Mouse (Mus musculus): ENCODE measurements around the gene 2410131K14Rik. TPM values are rescaled to one million over a fixed set of nuclear protein-coding genes. Genes with fewer than 3 reads are reported as not detected.

Gene 2410131K14Rik
- polyA plus RNA-seq, 1 experiment from 2014 or later, result 7.2 TPM

- 78% methylated on average over 7 of the region's 7 CpGs for WGBS
- peak overlapping the region; percentile 77 for H3K27ac ChIP-seq
- H3K9me3 ChIP-seq, result no peaks in the 10 kb centered on the region
- no peaks in the 10 kb centered on the region for H3K36me3 ChIP-seq
- H3K27me3 ChIP-seq (replicated peaks), result no peaks in the 10 kb centered on the region
- ATAC-seq, result no peak
- H3K4me2 ChIP-seq (replicated peaks), result peak overlapping the region; percentile 49; the same call in 1 of the 2 replicates
- peaks cover 26% of the 10 kb centered on the region for H3K4me1 ChIP-seq (replicated peaks)
- H3K9ac ChIP-seq, result no peak overlapping the region
- H3K4me3 ChIP-seq (replicated peaks), result no peak overlapping the region
Observed at GRCm38 (mm10) chr5:118294865-118295258, 49.8 kb downstream of the 2410131K14Rik start.

GRCm38 (mm10) chr5:118297338-118297746 is 52.3 kb downstream of the 2410131K14Rik start:
- Histone ChIP-seq H3K4me1 (replicated peaks) (peaks cover 26% of the 10 kb centered on the region), H3K9ac (no peak overlapping the region), H3K27me3 (replicated peaks) (no peaks in the 10 kb centered on the region), H3K27ac (peak overlapping the region; percentile 51; the same call in 1 of the 2 replicates), H3K4me3 (replicated peaks) (no peak overlapping the region), H3K36me3 (no peaks in the 10 kb centered on the region), H3K9me3 (no peaks in the 10 kb centered on the region), H3K4me2 (replicated peaks) (no peak overlapping the region)
- ATAC-seq, result peak; percentile 38
- WGBS, result 26% methylated on average over 12 of the region's 12 CpGs

- Histone ChIP-seq H3K9me3 (no peaks in the 10 kb centered on the region), H3K4me3 (replicated peaks) (no peak overlapping the region), H3K4me2 (replicated peaks) (no peak overlapping the region), H3K27me3 (replicated peaks) (no peaks in the 10 kb centered on the region), H3K4me1 (replicated peaks) (peaks cover 24% of the 10 kb centered on the region), H3K27ac (no peak overlapping the region), H3K36me3 (no peaks in the 10 kb centered on the region), H3K9ac (no peak overlapping the region)
- no peak for ATAC-seq
- WGBS, result 67% methylated on average over 11 of the region's 11 CpGs
Observed at GRCm38 (mm10) chr5:118299720-118300400, 54.8 kb downstream of the 2410131K14Rik start.

DNA sequence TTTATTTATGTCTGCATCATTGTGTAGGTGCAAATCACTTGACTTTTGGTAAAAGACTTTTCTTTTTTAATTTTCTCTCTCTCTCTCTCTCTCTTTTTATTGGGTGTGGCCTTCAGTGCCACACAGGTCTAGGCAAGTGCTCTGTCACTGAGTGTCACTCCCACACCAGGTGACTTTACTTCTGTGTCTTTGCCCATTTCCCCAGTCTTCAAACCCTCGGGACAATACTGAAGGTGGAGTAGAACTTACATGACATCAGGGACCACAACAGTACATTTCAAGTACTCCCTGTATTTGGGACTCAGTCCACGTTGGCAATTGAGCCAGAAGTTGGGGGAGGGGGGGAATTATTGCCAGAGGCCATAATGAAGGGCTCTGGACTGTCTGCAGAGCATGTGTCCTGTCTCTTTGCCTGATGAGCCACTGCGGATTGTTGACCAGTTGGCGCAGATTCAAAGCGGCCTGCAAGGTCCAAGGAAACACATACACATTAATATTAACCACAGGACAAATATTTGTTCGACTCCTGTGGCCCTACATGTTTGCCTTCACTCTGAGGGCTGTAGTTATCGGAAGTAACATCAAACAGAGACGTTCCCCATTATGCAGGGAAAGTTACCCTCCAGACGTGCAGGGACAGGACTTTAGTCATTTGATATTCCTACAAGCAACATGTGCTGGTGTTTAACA is 57.6 kb downstream of the 2410131K14Rik start:
- no peaks in the 10 kb centered on the region for H3K9me3 ChIP-seq
- peaks cover 12% of the 10 kb centered on the region for H3K4me1 ChIP-seq (replicated peaks)
- H3K36me3 ChIP-seq, result no peaks in the 10 kb centered on the region
- no peak overlapping the region for H3K4me2 ChIP-seq (replicated peaks)
- H3K9ac ChIP-seq, result no peak overlapping the region
- no peak overlapping the region for H3K27ac ChIP-seq
- H3K4me3 ChIP-seq (replicated peaks), result no peak overlapping the region
- no peaks in the 10 kb centered on the region for H3K27me3 ChIP-seq (replicated peaks)
- peak; percentile 71 for ATAC-seq
- 30% methylated on average over 9 of the region's 9 CpGs for WGBS

DNA sequence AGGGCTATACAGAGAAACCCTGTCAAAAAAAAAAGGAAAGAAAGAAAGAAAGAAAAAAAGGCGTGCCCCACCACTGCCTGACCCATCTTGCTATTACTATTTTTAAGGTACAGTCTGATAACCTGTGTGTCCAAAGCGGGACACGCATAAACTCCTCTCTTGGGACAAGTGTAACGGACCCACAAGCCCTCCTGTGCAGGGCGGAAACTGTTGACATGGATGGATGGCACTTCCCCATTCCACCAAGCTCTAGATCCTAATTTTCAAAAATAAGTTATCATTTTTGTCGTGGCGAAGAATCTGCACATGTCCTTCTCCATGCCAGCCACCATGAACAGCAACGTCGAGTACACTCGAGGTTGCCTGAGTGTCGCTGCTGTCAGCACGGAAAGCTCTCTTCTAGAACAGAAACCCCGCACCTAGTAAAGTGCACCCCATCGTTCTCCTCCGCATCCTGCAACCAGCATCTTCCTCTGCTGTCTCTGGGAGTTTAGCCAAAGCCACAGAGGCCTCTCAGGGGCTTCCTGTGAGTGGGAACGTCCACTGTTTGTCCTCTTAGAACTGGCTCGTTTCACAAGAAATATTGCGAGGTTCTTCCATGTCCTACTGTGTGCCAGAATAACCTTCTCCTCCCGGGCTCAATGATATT is 60.1 kb downstream of the 2410131K14Rik start:
- WGBS, result 73% methylated on average over 19 of the region's 19 CpGs
- ATAC-seq, result no peak
- H3K27me3 ChIP-seq (replicated peaks), result no peaks in the 10 kb centered on the region

GRCm38 (mm10) chr5:118310389-118310788 is 65.4 kb downstream of the 2410131K14Rik start:
- H3K4me2 ChIP-seq (replicated peaks), result no peak overlapping the region
- 76% methylated on average over 6 of the region's 6 CpGs for WGBS
- ATAC-seq, result no peak
- H3K27me3 ChIP-seq (replicated peaks), result no peaks in the 10 kb centered on the region
- no peak overlapping the region for H3K27ac ChIP-seq
- no peaks in the 10 kb centered on the region for H3K9me3 ChIP-seq
- H3K9ac ChIP-seq, result no peak overlapping the region
- H3K36me3 ChIP-seq, result no peaks in the 10 kb centered on the region
- no peaks in the 10 kb centered on the region for H3K4me1 ChIP-seq (replicated peaks)
- H3K4me3 ChIP-seq (replicated peaks), result no peak overlapping the region

More for the DNA sequence above, 60.1 kb downstream of the 2410131K14Rik start:
- no peak overlapping the region for H3K27ac ChIP-seq
- H3K4me2 ChIP-seq (replicated peaks), result no peak overlapping the region
- no peak overlapping the region for H3K4me3 ChIP-seq (replicated peaks)
- H3K36me3 ChIP-seq, result no peaks in the 10 kb centered on the region
- H3K9ac ChIP-seq, result no peak overlapping the region
- H3K4me1 ChIP-seq (replicated peaks), result peaks cover 10% of the 10 kb centered on the region; the same call in 1 of the 2 replicates
- no peaks in the 10 kb centered on the region for H3K9me3 ChIP-seq

- no peaks in the 10 kb centered on the region for H3K36me3 ChIP-seq
- no peak for ATAC-seq
- no peak overlapping the region for H3K4me2 ChIP-seq (replicated peaks)
- H3K9me3 ChIP-seq, result no peaks in the 10 kb centered on the region
- WGBS, result 51% methylated on average over 10 of the region's 10 CpGs
- no peaks in the 10 kb centered on the region for H3K27me3 ChIP-seq (replicated peaks)
- no peak overlapping the region for H3K27ac ChIP-seq
- H3K4me3 ChIP-seq (replicated peaks), result no peak overlapping the region
- no peak overlapping the region for H3K9ac ChIP-seq
- no peaks in the 10 kb centered on the region for H3K4me1 ChIP-seq (replicated peaks)
Observed at GRCm38 (mm10) chr5:118311251-118311650, 66.2 kb downstream of the 2410131K14Rik start.

GRCm38 (mm10) chr5:118313766-118314165 is 68.7 kb downstream of the 2410131K14Rik start:
- H3K27ac ChIP-seq, result no peak overlapping the region
- no peak overlapping the region for H3K9ac ChIP-seq
- H3K36me3 ChIP-seq, result no peaks in the 10 kb centered on the region
- no peak for ATAC-seq
- 86% methylated on average over 6 of the region's 6 CpGs for WGBS
- H3K27me3 ChIP-seq (replicated peaks), result no peaks in the 10 kb centered on the region; the same call in 1 of the 2 replicates
- no peak overlapping the region for H3K4me3 ChIP-seq (replicated peaks)
- H3K9me3 ChIP-seq, result no peaks in the 10 kb centered on the region
- no peak overlapping the region for H3K4me2 ChIP-seq (replicated peaks)
- H3K4me1 ChIP-seq (replicated peaks), result no peaks in the 10 kb centered on the region; the same call in 1 of the 2 replicates

Other genes with a start within 250 kb of the 2410131K14Rik start
- 3.3 and 4.7 TPM in 2 replicates for gene Tesc, start 217.5 kb upstream of the 2410131K14Rik start, polyA plus RNA-seq (2015; fragmentation: Nextera tagmentation; extraction: Ambion mirVana)
- 20.7 and 22.6 TPM in 2 replicates for gene Fbxw8, start 89.8 kb upstream of the 2410131K14Rik start, polyA plus RNA-seq (2015; fragmentation: Nextera tagmentation; extraction: Ambion mirVana)
- gene Hrk, start 80.6 kb upstream of the 2410131K14Rik start, polyA plus RNA-seq (2015; fragmentation: Nextera tagmentation; extraction: Ambion mirVana), result 0.11 and 0.25 TPM in 2 replicates
- 2.2 and 3.2 TPM in 2 replicates for gene Rnft2, start 111 bp upstream of the 2410131K14Rik start, polyA plus RNA-seq (2015; fragmentation: Nextera tagmentation; extraction: Ambion mirVana)